Mouse (Mus musculus) MEL (cell line): ENCODE results near the gene Zbtb20. TPM values are rescaled to one million over a fixed set of nuclear protein-coding genes. Genes with fewer than 3 reads are reported as not detected.

ENCODE experiments used
- DNase-seq: peaks from one replicate; pipeline ENCODE4 v3.0.0; 2011; ENCODE audit warnings: low read depth, low spot score
- H3K27ac ChIP-seq: 2 replicates; pipeline ENCODE4 v1.5.1; 2012; ENCODE audit warnings: low read depth, mild to moderate bottlenecking, control low read depth, low read length, moderate library complexity; ENCODE audit not compliant: control insufficient read depth
- H3K27me3 ChIP-seq, 2 experiments: fragments of 150-350 bp in 1 of 2; sonication (generic) in 1 of 2; 2 replicates each; pipeline ENCODE4 v1.6.1; 2012; ENCODE audit warnings: low read length in 2 of 2, mild to moderate bottlenecking in 2 of 2, improper control_type of control experiment in 1 of 2, moderate library complexity in 1 of 2; ENCODE audit not compliant: insufficient read depth in 2 of 2, control insufficient read depth in 1 of 2
- H3K36me3 ChIP-seq, 2 experiments: 2 replicates each; pipeline ENCODE4 v1.6.1; 2012 to 2014; ENCODE audit warnings: low read length in 2 of 2, improper control_type of control experiment in 1 of 2, inconsistent platforms in 1 of 2, mild to moderate bottlenecking in 1 of 2; ENCODE audit not compliant: insufficient read depth in 2 of 2, control insufficient read depth in 1 of 2
- H3K4me1 ChIP-seq, 2 experiments: fragments of 150-350 bp in 1 of 2; sonication (generic) in 1 of 2; 2 replicates each; pipeline ENCODE4 v1.6.1; 2012; ENCODE audit warnings: low read length in 2 of 2, improper control_type of control experiment in 1 of 2, mild to moderate bottlenecking in 1 of 2; ENCODE audit not compliant: insufficient read depth in 2 of 2, control insufficient read depth in 1 of 2
- H3K4me3 ChIP-seq, 2 experiments: fragments of 150-350 bp in 1 of 2; sonication (generic) in 1 of 2; 2 replicates each; pipeline ENCODE4 v1.5.1; 2012; ENCODE audit warnings: low read depth in 2 of 2, low read length in 2 of 2, mild to moderate bottlenecking in 2 of 2, moderate library complexity in 2 of 2, control low read depth in 1 of 2, improper control_type of control experiment in 1 of 2; ENCODE audit not compliant: control insufficient read depth in 1 of 2, insufficient read depth in 1 of 2
- H3K79me2 ChIP-seq: 2 replicates; pipeline ENCODE4 v1.6.1; 2012; ENCODE audit warnings: mild to moderate bottlenecking, low read length, moderate library complexity; ENCODE audit not compliant: control insufficient read depth, poor library complexity, insufficient read depth
- H3K9ac ChIP-seq: 2 replicates; pipeline ENCODE4 v1.6.1; 2012; ENCODE audit warnings: low read depth, mild to moderate bottlenecking, control low read depth, low read length, moderate library complexity; ENCODE audit not compliant: control insufficient read depth, poor library complexity, severe bottlenecking
- H3K9me3 ChIP-seq: fragments of 150-350 bp; sonication (generic); replicated peaks from 2 replicates; pipeline ENCODE4 v1.6.1; 2012; ENCODE audit warnings: mild to moderate bottlenecking, low read length, improper control_type of control experiment, moderate library complexity; ENCODE audit not compliant: insufficient read depth
- BHLHE40 ChIP-seq: IDR thresholded peaks from 2 replicates; pipeline ENCODE4 v1.6.1; 2012; ENCODE audit warnings: low read depth, mild to moderate bottlenecking, inconsistent platforms, low read length, improper control_type of control experiment, borderline replicate concordance
- CHD1 ChIP-seq: IDR thresholded peaks from 2 replicates; pipeline ENCODE4 v1.6.1; 2012; ENCODE audit warnings: low read depth, mild to moderate bottlenecking, inconsistent platforms, low read length, improper control_type of control experiment
- CHD2 ChIP-seq: IDR thresholded peaks from 2 replicates; pipeline ENCODE4 v1.6.1; 2011; ENCODE audit warnings: low read length, improper control_type of control experiment
- ELF1 ChIP-seq: IDR thresholded peaks from 2 replicates; pipeline ENCODE4 v1.6.1; 2014; ENCODE audit warnings: low read depth, mild to moderate bottlenecking, inconsistent platforms, low read length, improper control_type of control experiment, moderate library complexity
- EP300 ChIP-seq, 2 experiments: IDR thresholded peaks; 2 replicates each; pipeline ENCODE4 v1.6.1; 2011; ENCODE audit warnings: improper control_type of control experiment in 2 of 2, low read length in 2 of 2, low read depth in 1 of 2, mild to moderate bottlenecking in 1 of 2
- ETS1 ChIP-seq: IDR thresholded peaks from 2 replicates; pipeline ENCODE4 v1.6.1; 2012; ENCODE audit warnings: low read depth, mild to moderate bottlenecking, inconsistent platforms, low read length, improper control_type of control experiment, moderate library complexity
- GATA1 ChIP-seq: IDR thresholded peaks from 2 replicates; pipeline ENCODE4 v1.6.1; 2011; ENCODE audit warnings: low read depth, low read length, improper control_type of control experiment
- MAFK ChIP-seq: IDR thresholded peaks from 2 replicates; pipeline ENCODE4 v1.6.1; 2011; ENCODE audit warnings: low read depth, mild to moderate bottlenecking, low read length, improper control_type of control experiment, borderline replicate concordance
- MEF2A ChIP-seq: IDR thresholded peaks from 2 replicates; pipeline ENCODE4 v1.6.1; 2014; ENCODE audit warnings: low read depth, mild to moderate bottlenecking, inconsistent platforms, low read length, improper control_type of control experiment; ENCODE audit not compliant: poor library complexity, insufficient replicate concordance, severe bottlenecking; ENCODE audit errors: extremely low read depth
- MXI1 ChIP-seq: IDR thresholded peaks from 2 replicates; pipeline ENCODE4 v1.6.1; 2011; ENCODE audit warnings: mild to moderate bottlenecking, low read depth, low read length, improper control_type of control experiment
- MYB ChIP-seq: IDR thresholded peaks from 2 replicates; pipeline ENCODE4 v1.6.1; 2011; ENCODE audit warnings: mild to moderate bottlenecking, low read depth, low read length, improper control_type of control experiment
- NELFE ChIP-seq: IDR thresholded peaks from 2 replicates; pipeline ENCODE4 v1.6.1; 2011; ENCODE audit warnings: low read depth, low read length, improper control_type of control experiment
- NRF1 ChIP-seq: IDR thresholded peaks from 2 replicates; pipeline ENCODE4 v1.6.1; 2014; ENCODE audit warnings: low read depth, mild to moderate bottlenecking, inconsistent platforms, low read length, improper control_type of control experiment, moderate library complexity; ENCODE audit not compliant: poor library complexity, insufficient read depth, severe bottlenecking
- SIN3A ChIP-seq: IDR thresholded peaks from 2 replicates; pipeline ENCODE4 v1.6.1; 2012; ENCODE audit warnings: low read length, improper control_type of control experiment, inconsistent platforms
- TAL1 ChIP-seq: IDR thresholded peaks from 2 replicates; pipeline ENCODE4 v1.6.1; 2012; ENCODE audit warnings: mild to moderate bottlenecking, inconsistent platforms, low read length, moderate library complexity, mixed read lengths
- TBP ChIP-seq: IDR thresholded peaks from 2 replicates; pipeline ENCODE4 v1.8.0; 2011; ENCODE audit warnings: low read depth, low read length, improper control_type of control experiment
- UBTF ChIP-seq: IDR thresholded peaks from 2 replicates; pipeline ENCODE4 v1.6.1; 2012; ENCODE audit warnings: low read depth, mild to moderate bottlenecking, inconsistent platforms, low read length, improper control_type of control experiment, moderate library complexity, borderline replicate concordance; ENCODE audit not compliant: insufficient read depth
- ZC3H11A ChIP-seq: IDR thresholded peaks from 2 replicates; pipeline ENCODE4 v1.6.1; 2012; ENCODE audit warnings: low read depth, mild to moderate bottlenecking, inconsistent platforms, low read length, improper control_type of control experiment
- ZKSCAN1 ChIP-seq: IDR thresholded peaks from 2 replicates; pipeline ENCODE4 v1.6.1; 2012; ENCODE audit warnings: low read depth, mild to moderate bottlenecking, inconsistent platforms, low read length, improper control_type of control experiment, moderate library complexity
- ZNF384 ChIP-seq: IDR thresholded peaks from 2 replicates; pipeline ENCODE4 v1.6.1; 2012; ENCODE audit warnings: low read depth, mild to moderate bottlenecking, inconsistent platforms, low read length, improper control_type of control experiment
- polyA plus RNA-seq, 2 experiments: library from polyadenylated mRNA; stranded (reverse) in 1 of 2; unstranded in 1 of 2; fragments of >175 nt in 1 of 2; fragments of >200 nt in 1 of 2; gene quantifications; 2 replicates each; pipeline versions ENCODE4 v1.2.1 to v1.2.4; 2012; ENCODE audit warnings: low replicate concordance in 2 of 2, low read depth in 1 of 2; ENCODE audit not compliant: insufficient read length in 2 of 2, insufficient read depth in 1 of 2, missing spikeins in 1 of 2
- total RNA-seq: library from RNA; depleted of rRNA; stranded (reverse); fragments of 300-350 nt; gene quantifications from 2 replicates; pipeline ENCODE4 v1.2.3, GENCODE M21; 2012

Gene Zbtb20
- total and polyA plus RNA-seq, 3 experiments = 0.17 to 0.27 TPM; not detected in 1

- Histone ChIP-seq H3K4me1 (no peaks in the 10 kb centered on the region), H3K79me2 (no peaks in the 10 kb centered on the region), H3K9ac (no peak overlapping the region), H3K9me3 (no peaks in the 10 kb centered on the region), H3K27me3 (peaks cover 0 to 8% of the 10 kb centered on the region in 2 experiments), H3K4me3 (no peak overlapping the region), H3K36me3 (no peaks in the 10 kb centered on the region), H3K27ac (no peak overlapping the region)
- TF ChIP-seq CHD1 = no peak
- TF ChIP-seq ZNF384 = no peak
- TF ChIP-seq ETS1 = no peak
- no peak for TF ChIP-seq TBP
- no peak for TF ChIP-seq BHLHE40
- no peak for TF ChIP-seq MAFK
- TF ChIP-seq EP300 (IDR thresholded peaks at IDR 0.05; ENCODE audit: low read depth in 1 of 2, low read length in 2 of 2) = no peak
- TF ChIP-seq ZC3H11A = no peak
- TF ChIP-seq ZKSCAN1 = no peak
- no peak for DNase-seq
Measured at GRCm38 (mm10) chr16:43528300-43528699, 652.6 kb downstream of the Zbtb20 start.

- Histone ChIP-seq H3K4me3 (no peak overlapping the region), H3K27ac (no peak overlapping the region), H3K4me1 (no peaks in the 10 kb centered on the region), H3K79me2 (no peaks in the 10 kb centered on the region), H3K9ac (no peak overlapping the region), H3K9me3 (no peaks in the 10 kb centered on the region), H3K27me3 (peaks cover 0 to 5% of the 10 kb centered on the region in 2 experiments), H3K36me3 (no peaks in the 10 kb centered on the region)
- TF ChIP-seq MXI1 (no peak), MYB (no peak), ELF1 (no peak), CHD1 (no peak), SIN3A (no peak), CHD2 (no peak), ETS1 (no peak), ZNF384 (no peak), GATA1 (no peak), UBTF (no peak), TBP (no peak), NRF1 (no peak), NELFE (no peak), TAL1 (no peak), BHLHE40 (no peak), MEF2A (no peak)
- no peak for DNase-seq
Measured at GRCm38 (mm10) chr16:43531328-43531727, 655.6 kb downstream of the Zbtb20 start.
